Mouse (Mus musculus) fibroblast of lung, adult 2 months (primary cell): ENCODE results near the gene Ddx19a.
A peak's percentile ranks its signal among the peaks of the same experiment; 100 is the strongest.
"Not testable (repeated sequence)": the region's sequence is repeated elsewhere in the genome, so short reads cannot be mapped to it uniquely, and the experiment has no call there.

ENCODE experiments used
- DNase-seq: peaks from one replicate; pipeline ENCODE4 v3.0.0-alpha.2; 2011; ENCODE audit warnings: low read depth

Ddx19a gene

DNA sequence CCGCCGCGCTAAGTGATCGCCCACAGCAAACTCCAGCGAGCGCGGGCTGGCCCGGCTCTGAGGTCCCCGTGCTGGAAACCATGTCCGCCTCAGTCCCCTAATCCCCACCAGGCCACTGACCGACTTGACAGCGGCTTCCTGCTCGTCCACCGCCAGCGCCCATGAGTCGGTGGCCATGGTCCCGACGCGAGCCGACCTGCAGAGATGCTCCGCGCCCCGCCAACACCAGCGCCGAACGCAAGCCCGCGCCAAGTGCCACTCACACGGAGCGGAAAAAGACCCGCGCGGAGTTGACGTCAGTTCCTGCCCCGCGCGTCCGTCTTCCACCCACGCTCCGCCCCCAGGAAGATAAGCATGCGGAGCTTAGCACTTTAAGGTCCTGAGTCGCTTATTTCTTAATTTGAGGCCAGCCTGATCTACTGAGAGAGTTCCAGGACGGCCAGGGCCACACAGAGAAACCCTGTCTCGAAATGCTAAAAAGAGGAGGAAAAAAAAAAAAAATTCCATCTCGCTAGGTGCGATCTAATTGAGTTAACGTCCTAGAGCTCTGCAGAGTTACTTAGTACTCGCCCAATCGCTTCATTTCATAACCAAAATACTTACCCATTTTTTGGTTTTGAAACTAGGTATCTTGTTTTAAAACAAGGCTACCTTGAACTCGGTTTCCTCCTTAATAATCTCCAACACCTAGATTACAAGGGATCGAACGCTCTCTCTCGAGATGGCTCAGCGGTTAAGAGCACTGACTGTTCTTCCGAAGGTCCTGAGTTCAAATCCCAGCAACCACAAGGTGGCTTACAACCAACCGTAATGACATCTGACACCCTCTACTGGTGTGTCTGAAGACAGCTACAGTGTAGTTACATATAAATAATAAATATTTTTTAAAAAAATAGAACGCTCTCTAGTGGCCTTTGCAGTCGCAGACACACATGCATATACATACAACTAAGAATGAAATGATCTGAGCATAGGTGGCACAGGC lies at the start of gene Ddx19a:
Gene Ddx19a, minus strand, starts transcription at position 254 of the 985 bp plus-strand sequence.
- DNase-seq = peak; percentile 64

DNA sequence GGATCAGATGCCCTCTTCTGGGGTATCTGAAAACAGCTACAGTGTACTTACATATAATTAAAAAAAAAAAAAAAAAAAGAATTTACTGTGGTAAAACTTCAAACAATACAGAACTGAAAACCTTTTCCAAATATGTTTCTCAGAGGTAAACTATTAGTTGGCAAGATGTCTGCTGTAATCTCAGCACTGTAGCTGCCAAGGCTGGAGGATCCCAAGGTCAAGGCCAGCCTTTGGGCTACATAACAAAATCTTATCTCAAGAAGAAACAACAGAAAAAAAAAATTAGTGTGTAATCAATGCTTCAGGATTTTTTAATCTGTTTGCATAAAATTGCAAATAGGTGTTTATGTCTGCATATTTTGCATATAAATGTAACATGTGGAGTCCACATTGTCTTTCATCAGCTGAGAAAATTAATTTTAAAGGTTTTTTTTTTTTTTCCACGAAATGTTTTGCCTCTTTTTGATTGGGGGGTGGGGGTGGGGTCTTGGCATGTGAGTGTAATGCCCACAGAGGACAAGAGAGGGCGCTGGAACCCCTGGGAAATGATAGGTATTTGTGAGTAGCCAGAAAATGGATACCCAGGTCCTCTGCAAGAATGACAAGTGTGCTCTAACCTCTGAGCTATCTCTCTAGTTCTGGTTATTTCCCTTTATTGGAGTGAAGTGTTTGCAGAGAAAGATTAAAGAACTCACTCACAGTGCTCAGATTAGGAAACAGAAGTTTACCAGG lies 46.6 kb upstream of the Ddx19a start:
- no peak for DNase-seq

DNA sequence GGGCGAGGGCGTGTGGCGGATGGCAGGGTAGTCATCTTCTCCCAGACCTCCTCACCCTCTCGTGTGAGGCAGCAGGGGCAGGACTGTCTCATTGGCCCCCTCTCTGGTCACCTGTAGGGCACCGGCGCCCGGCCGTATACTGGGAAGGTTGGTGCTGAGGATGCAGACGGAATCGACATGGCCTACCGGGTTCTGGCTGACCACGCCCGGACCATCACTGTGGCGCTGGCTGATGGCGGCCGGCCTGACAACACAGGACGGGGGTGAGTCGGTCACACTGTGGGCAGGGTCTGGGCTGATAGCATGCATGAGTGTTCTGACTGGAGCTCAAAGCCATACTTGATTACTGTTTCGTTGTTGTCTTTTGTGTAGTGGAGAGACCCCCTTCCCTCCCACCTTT lies 44.9 kb upstream of the Ddx19a start:
- DNase-seq = no peak

DNA sequence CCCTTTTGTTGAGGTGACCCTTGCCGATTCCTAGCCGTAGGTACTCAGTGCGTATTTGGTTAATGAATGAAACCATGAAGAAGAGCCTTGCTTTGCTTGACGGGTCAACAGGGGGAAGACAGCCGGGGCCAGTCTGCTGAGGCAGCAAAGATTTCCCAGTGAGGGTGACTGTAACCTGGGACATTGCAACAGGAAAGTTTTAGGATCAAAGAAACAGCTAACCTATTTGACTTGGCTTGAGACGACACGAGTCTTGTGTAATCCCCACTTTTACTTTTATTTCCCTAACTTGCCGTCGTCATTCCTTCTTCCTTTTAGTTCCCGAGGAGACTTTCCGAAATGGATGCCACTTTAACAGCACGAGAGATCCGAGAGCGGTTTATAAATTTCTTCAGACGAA lies 39.0 kb upstream of the Ddx19a start:
- no peak for DNase-seq

DNA sequence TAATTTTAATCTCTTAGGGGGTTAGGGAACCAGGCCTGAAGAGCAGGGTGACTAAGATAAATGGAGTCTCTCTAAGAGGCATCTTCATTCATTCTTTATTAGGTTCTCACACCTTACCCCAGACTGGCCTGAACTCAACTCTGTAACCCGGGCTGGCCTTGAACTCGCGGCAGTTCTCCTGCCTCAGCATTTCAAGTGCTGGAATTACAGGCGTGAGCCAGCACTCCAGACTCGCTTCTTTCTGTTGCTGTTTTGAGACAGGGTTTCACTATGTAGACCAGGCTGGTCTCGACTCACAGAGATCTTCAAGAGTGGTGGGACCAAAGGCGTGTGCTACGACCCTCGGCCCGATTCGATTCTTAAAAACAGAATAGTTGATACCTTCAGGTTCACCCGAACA lies 36.7 kb upstream of the Ddx19a start:
- no peak for DNase-seq

DNA sequence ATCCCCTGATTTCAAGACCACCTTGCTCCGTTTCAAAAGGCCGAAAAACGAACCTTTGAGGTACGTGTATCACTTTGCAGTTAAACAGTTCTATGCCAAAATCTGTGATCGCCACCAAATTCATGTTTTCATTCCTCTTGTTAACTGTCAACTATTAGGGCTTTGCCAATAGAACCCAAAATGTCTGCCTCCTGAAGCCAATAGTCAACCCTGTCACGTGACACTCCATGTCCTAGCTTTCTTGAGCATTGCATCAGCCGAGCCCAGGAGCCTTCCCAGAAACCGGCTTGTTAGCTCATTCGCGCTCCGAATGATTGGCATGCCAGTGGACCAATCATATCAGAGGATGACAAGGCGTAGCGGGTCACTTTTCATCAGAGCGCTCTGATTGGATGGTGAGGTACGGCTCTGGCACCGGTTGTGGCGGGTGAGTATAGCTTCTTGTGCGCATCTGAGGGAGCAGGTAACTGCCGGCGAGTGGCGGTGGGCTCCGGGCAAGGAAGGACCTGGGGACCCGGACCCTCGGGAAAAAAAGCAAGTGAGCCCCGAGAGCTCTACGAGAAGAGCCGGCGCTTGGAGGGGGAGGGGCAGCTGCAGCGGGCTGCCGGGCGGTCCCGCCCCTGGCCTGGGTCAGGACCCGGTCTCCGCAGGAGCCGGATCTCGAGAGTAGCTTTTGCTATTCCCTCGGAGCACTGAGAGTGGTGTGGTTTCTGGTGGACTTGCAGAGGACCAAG lies 36.0 kb upstream of the Ddx19a start:
- DNase-seq = peak; percentile 99

DNA sequence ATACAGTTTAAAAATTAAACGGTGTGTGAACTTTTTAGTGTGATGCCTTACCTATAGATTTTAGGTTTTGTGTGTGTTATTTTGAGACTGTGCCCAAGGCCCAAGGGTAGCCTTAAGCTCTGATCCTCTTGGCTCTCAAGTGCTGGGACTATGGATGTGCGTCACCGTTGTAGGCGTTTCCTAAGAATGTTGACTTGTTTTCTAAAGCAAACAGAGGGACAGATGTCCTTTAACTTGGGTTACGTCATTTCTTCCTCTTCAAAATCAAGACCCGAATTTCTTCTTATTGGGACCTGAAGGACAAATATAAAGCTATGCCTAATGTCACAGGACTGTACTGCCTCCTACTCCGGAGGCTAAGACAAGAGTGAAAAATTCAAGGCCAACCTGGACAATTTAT lies 35.3 kb upstream of the Ddx19a start, which contains the start of gene Aars:
Gene Aars, plus strand, starts transcription at position 229 of the 400 bp plus-strand sequence.
- no peak for DNase-seq

DNA sequence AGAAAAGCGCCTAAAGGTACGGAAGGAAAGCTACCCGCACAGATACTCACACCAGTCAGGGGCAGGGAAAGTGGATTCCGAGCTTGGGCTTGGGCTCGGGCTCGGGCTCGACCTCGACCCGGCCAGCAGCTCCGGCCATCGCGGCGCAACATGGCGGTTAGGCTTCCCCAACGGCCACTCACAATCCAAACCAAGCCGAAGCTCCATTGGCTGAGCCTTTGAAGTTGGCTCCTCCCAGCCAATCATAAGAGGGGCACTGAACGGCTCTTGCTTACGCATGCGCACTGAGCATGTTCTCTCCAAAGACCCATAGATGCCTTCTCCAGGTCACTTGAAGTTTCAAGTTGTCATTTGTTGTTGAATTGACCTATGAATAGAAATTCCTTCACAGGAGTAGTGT lies 34.0 kb upstream of the Ddx19a start, which contains the start of gene Ddx19b:
Gene Ddx19b, minus strand, starts transcription at position 180 of the 400 bp plus-strand sequence.
- no peak for DNase-seq

DNA sequence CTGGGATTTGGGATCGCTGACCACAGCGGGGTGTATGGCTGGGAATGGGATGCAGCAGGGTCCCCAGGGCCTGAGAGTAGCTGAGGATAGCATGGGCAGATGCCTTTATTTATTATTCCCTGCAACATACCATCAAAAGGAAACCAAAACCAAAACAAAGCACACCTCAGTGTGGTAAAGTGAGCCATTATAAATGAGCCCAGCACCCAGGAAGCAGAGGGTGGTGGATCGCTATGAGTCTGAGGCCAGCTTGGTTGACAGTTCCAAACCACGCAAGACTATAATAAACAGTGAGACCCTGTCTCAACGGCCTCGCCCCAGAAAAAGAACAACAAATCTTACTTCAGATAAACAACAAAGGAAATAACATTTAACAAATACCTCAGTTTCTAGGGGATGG lies 32.4 kb upstream of the Ddx19a start:
- DNase-seq = no peak

DNA sequence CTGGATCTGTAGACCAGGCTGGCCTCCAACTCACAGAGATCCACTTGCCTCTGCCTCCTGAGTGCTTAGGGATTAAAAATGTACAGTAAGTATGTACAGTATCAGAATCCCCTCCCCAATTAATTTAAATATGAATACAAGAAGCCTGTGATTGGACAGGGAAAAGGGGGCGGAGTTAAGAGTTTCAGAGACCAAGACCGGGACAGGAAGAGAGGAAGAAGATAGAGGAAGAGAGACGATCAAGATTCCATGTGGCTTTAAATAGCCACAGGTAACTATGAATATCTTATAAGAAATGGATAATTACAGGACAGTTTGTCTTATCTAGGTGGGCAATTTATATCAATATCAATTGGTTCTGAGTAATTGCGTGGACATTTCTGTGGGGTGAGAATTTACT lies 32.0 kb upstream of the Ddx19a start:
- no peak for DNase-seq

DNA sequence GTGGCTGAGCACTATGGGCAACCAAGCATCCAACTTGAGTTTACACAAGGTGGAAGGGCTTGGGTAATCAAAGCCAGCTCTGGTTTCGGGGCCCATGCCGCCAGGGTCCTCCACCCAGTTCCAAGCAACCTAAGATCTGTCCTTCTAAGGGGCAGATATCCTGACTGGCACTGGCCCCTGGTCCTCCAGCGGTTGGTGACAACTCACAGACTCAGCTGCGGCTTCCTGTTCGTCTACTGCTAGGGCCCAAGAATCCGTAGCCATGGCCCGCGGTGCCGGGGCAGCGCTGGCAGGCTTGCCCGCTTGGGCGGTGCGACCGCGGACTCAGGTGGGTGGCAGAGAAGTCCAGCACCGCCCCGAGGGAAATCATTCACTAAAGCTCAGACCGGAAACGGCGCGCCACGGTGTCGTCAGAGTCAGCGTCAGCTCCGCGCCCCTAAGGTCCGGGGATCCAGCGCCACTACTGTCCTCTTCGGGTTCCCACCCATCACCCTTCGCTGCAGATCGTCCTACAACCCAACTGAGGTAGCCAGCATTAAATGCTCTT lies 29.9 kb upstream of the Ddx19a start:
- DNase-seq = peak; percentile 53

DNA sequence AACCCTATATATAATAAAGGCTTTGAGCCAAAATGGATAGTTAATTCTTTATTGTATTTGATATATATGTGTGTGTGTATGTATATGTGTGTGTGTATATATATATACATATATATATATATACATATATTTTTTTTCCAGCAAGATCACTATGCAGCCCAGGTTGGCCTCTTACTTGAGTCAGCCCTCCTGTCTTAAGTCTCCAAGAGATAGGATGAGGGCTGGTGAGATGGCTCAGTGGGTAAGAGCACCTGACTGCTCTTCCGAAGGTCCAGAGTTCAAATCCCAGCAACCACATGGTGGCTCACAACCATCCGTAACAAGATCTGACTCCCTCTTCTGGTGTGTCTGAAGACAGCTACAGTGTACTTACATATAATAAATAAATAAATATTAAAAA lies 29.0 kb upstream of the Ddx19a start:
- DNase-seq = not testable (repeated sequence)

DNA sequence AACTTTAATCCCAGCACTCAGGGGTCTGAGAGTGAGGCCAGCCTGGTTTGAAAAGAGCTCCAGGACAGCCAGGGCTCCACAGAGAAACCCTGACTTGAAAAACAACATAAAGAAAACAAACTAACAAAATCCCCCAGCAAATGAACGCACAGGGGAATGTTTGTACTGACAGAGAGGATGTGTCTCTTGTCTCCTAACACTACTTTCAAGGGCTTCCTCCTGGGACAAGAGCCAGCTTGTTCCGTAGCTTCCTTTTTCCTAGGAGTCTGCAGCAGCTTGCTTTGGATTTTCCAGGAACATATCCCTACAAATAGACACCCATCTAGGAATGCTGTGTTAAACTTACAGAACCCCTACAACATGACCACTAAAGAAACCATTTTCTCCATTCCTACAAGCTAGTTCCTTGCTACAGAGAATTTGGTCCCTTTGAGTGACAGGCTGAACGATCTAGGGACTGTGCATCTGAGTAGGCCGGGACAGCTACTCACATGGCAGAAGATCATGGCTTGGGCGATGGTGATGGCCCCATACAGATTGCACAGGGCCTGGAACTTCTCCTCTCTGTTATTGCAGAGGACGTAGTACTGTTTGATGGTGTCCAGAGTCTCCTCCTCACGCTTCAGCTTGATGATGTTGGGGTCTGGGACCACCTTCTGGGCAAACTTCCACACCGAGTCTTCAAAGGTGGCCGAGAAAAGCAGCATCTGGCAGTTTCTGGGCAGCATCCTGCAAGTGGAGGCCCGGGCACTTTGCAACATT lies 12.8 kb upstream of the Ddx19a start:
- DNase-seq = not testable (repeated sequence)

DNA sequence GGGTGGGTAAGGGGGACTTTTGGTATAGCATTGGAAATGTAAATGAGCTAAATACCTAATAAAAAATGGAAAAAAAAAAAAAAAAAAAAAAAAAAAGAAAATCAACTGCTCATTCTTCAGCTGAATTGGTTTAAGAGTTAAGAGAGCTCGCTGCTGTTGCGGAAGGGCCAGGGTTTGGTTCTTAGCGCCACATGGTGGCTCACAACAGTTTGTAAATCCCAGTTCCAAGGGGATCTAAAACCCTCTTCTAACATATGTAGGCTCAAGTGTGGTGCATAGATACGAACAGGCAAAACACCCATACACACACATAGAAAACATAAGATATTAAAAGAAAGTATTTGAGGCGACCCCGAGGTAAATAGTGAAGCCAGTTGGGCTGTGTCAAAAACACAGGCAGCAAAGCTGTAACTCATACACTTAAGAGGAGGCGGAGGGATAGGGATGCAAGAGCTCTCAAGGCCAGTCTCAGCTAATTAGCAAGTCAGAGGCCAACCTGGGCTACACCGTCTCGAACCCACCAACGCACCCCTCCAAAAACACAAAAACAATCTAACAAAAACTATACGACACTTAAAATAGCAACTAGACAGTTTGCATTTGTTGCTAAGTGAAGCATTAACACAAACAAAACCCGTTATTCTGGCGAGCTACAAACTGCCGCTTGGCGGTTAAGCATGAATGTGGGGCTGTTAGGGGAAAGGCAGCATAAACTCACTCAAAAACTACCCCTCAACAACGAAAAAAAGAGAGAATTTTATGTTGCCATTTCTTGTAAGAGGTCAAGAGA lies 764 bp downstream of the Ddx19a start:
- DNase-seq = no peak

DNA sequence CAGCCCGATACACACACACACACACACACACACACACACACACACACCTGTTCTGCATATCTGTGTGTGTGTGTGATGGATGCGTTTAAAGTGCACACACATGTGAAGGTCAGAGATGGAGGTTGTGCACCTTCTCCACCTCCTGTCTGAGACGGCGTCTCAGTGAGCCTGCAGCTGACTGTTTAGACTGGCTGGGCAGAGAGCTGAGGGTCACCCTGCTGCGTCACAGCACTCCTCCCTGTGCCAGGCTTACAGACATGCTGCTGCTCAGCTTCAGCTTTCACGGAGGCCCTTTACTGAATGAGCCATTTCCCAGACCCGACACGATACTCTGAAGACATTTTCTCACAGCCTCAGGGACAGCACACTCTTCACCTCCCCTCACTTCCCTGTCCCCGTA lies 7.6 kb downstream of the Ddx19a start:
- DNase-seq = no peak

DNA sequence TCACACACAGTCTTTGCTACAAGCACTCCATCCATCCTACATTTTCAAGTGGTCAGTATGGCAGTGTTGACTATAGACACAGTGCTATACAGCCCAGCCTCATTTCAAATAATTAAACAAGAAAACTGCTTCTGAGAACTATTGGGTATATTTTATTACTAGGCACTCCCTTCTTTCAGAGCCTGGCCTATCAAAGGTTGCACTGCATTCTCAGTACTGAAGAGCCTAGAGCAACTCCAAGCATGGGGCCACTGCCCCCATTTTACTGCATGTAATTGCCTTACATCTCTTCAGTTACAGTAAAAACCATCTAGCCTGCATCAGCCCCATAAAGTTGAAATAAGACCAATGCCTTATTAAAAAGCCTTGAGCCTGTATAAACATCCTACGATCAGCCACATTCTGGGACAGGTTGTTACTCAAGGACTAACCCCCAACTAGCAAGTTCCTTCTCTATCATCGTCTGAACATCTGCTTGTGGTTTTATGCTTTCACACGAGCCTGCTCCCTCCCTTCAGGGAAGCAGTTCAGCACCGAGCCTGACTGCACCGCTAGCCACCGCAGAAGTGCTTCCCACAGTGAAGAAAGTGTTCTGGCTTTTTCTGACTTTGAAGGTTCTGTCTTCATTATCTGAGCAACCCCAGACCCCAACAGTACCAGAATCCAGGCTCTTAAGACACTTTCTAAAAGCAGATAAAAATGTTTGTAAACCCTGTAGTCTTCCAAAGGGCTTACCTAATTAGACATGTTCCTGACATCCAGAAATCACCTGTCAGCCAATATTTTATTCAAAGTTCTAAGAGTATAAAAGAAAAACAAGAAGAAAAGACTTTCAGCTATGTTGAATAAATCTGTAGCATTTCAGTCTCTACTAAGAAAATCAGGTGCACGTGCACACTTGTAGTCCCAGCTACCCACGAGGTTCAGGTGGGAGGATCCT lies 9.5 kb downstream of the Ddx19a start:
- no peak for DNase-seq

DNA sequence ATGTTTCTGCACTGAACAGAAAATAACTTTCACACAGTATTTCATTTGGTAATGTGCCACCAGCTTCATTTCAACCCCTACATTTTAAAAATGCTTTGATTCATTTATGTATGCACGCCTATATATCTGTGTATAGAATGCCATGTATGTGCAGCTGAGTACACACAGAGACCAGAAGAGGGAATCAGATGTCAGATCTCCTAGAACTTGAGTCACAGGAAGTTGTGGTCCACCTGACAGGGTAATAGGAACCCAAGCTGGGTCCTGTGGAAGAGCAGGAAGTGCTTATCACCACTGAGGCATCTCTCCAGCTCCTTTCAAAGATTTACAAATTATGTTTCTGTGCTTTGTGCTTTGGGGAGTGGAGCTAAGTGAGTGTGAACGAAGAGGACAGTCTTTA lies 16.3 kb downstream of the Ddx19a start:
- no peak for DNase-seq

DNA sequence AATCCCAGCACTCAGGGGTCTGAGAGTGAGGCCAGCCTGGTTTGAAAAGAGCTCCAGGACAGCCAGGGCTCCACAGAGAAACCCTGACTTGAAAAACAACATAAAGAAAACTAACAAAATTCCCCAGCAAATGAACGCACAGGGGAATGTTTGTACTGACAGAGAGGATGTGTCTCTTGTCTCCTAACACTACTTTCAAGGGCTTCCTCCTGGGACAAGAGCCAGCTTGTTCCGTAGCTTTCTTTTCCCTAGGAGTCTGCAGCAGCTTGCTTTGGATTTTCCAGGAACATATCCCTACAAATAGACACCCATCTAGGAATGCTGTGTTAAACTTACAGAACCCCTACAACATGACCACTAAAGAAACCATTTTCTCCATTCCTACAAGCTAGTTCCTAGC lies 19.6 kb downstream of the Ddx19a start:
- not testable (repeated sequence) for DNase-seq

DNA sequence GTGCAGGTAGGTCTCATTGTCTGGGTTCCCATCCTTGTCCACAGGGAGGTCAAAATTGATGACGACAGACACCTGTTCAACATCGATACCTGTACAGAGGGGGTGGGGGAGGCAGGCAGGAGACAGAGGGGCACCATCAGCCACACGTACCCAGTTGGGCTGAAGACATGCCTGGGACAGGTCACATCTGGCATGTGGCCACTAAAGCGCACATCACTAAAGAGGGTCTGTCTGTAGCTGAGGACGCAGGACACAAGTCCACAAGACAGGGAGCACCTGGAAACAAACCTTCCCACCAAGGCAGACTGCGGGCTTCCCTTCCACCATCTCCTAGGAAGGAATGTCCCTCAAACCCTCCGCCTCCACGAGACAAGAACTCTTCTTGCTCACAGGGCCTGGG lies 21.1 kb downstream of the Ddx19a start:
- not testable (repeated sequence) for DNase-seq
